Mouse (Mus musculus): Measurements from ENCODE around the gene Adap2. TPM values are rescaled to one million over a fixed set of nuclear protein-coding genes. Genes with fewer than 3 reads are reported as not detected.

The Adap2 gene
- polyA plus RNA-seq, 1 experiment from 2014 or later, result 2.7 TPM

DNA sequence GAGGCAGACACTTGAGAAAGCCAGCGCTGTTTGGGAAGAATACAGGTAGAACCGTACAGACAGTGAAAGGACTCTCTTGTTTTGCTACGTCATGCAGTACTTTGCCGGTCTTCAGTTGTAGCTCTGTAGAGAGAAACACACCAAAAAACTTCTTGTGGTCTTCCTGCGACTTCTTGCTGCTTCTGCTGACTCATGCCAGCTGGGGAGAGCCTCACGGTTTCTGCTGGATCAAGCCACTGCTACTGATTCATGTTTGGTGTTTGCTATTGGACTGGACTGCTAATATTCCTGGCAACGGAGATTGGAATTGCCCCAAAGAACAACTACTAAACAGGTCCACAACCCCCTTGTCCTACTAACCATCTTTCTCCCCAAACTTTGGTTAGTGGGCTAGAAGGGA lies 42.4 kb downstream of the Adap2 start:
- WGBS, result 89% methylated on average over 7 of the region's 7 CpGs
- no peak overlapping the region for H3K4me3 ChIP-seq (ENCODE audit: low read depth, low read length)
- no peak overlapping the region for H3K27ac ChIP-seq (replicated peaks; ENCODE audit: low read depth, low read length)
- no peaks in the 10 kb centered on the region for H3K9me3 ChIP-seq (ENCODE audit: control insufficient read depth, low read length)
- H3K4me2 ChIP-seq (ENCODE audit: low read depth, low read length), result no peak overlapping the region
- no peaks in the 10 kb centered on the region for H3K4me1 ChIP-seq (ENCODE audit: control insufficient read depth, insufficient read depth, low read length)
- DNase-seq (ENCODE audit: low spot score) (no peak), ATAC-seq (ENCODE audit: low read depth) (no peak)
- H3K27me3 ChIP-seq (replicated peaks; ENCODE audit: control insufficient read depth, insufficient read depth, low read length), result no peaks in the 10 kb centered on the region
- H3K36me3 ChIP-seq (ENCODE audit: control insufficient read depth, insufficient read depth, low read length), result peaks cover 9% of the 10 kb centered on the region
- H3K9ac ChIP-seq (ENCODE audit: low read depth, low read length), result no peak overlapping the region

- no peak overlapping the region for H3K4me2 ChIP-seq (ENCODE audit: low read depth, low read length)
- no peaks in the 10 kb centered on the region for H3K9me3 ChIP-seq (ENCODE audit: control insufficient read depth, low read length)
- ATAC-seq (ENCODE audit: low read depth), result no peak
- no peaks in the 10 kb centered on the region for H3K27me3 ChIP-seq (replicated peaks; ENCODE audit: control insufficient read depth, insufficient read depth, low read length)
- peaks cover 6% of the 10 kb centered on the region for H3K36me3 ChIP-seq (ENCODE audit: control insufficient read depth, insufficient read depth, low read length)
- no peak overlapping the region for H3K9ac ChIP-seq (ENCODE audit: low read depth, low read length)
- H3K27ac ChIP-seq (replicated peaks; ENCODE audit: low read depth, low read length), result no peak overlapping the region
- no peaks in the 10 kb centered on the region for H3K4me1 ChIP-seq (ENCODE audit: control insufficient read depth, insufficient read depth, low read length)
- no peak for DNase-seq (ENCODE audit: low spot score)
- WGBS, result 95% methylated on average over 3 of the region's 3 CpGs
- no peak overlapping the region for H3K4me3 ChIP-seq (ENCODE audit: low read depth, low read length)
Measured at GRCm38 (mm10) chr11:80199316-80199715, 45.4 kb downstream of the Adap2 start.

DNA sequence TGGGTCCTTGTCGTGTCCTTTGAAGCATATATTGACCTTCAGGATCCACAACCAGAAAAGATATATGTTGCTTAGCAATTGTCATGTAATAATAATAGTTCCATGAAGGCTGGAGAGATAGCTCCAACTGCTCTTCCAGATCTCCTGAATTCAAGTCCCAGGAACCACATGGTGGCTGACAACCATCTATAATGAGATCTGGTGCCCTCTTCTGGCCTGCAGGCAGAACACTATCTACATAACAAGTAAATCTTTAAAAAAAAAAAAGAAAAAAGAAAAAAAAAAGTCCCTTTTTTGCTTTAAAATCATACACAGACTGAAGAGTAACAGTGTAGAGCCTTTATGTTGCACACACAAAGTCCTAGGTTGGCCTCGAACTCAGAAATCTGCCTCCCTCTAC lies 45.9 kb downstream of the Adap2 start:
- Histone ChIP-seq H3K27ac (replicated peaks; ENCODE audit: low read depth, low read length) (no peak overlapping the region), H3K4me3 (ENCODE audit: low read depth, low read length) (no peak overlapping the region), H3K4me1 (ENCODE audit: control insufficient read depth, insufficient read depth, low read length) (no peaks in the 10 kb centered on the region), H3K4me2 (ENCODE audit: low read depth, low read length) (no peak overlapping the region), H3K27me3 (replicated peaks; ENCODE audit: control insufficient read depth, insufficient read depth, low read length) (no peaks in the 10 kb centered on the region), H3K9me3 (ENCODE audit: control insufficient read depth, low read length) (no peaks in the 10 kb centered on the region), H3K36me3 (ENCODE audit: control insufficient read depth, insufficient read depth, low read length) (peaks cover 2% of the 10 kb centered on the region; the same call in 1 of the 2 replicates), H3K9ac (ENCODE audit: low read depth, low read length) (no peak overlapping the region)
- WGBS, result 96% methylated on average over 2 of the region's 2 CpGs
- no peak for DNase-seq (ENCODE audit: low spot score)
- no peak for ATAC-seq (ENCODE audit: low read depth)

GRCm38 (mm10) chr11:80200326-80200725 lies 46.4 kb downstream of the Adap2 start:
- no peaks in the 10 kb centered on the region for H3K9me3 ChIP-seq (ENCODE audit: control insufficient read depth, low read length)
- DNase-seq (ENCODE audit: low spot score) (no peak), ATAC-seq (ENCODE audit: low read depth) (no peak)
- H3K27me3 ChIP-seq (replicated peaks; ENCODE audit: control insufficient read depth, insufficient read depth, low read length), result no peaks in the 10 kb centered on the region
- no peak overlapping the region for H3K27ac ChIP-seq (replicated peaks; ENCODE audit: low read depth, low read length)
- no peak overlapping the region for H3K4me2 ChIP-seq (ENCODE audit: low read depth, low read length)
- H3K4me1 ChIP-seq (ENCODE audit: control insufficient read depth, insufficient read depth, low read length), result no peaks in the 10 kb centered on the region
- no peaks in the 10 kb centered on the region for H3K36me3 ChIP-seq (ENCODE audit: control insufficient read depth, insufficient read depth, low read length)
- WGBS, result 76% methylated on average over 1 of the region's 1 CpGs
- no peak overlapping the region for H3K4me3 ChIP-seq (ENCODE audit: low read depth, low read length)
- no peak overlapping the region for H3K9ac ChIP-seq (ENCODE audit: low read depth, low read length)

GRCm38 (mm10) chr11:80202296-80202695 lies 48.4 kb downstream of the Adap2 start:
- Histone ChIP-seq H3K4me1 (ENCODE audit: control insufficient read depth, insufficient read depth, low read length) (no peaks in the 10 kb centered on the region), H3K36me3 (ENCODE audit: control insufficient read depth, insufficient read depth, low read length) (no peaks in the 10 kb centered on the region), H3K9ac (ENCODE audit: low read depth, low read length) (no peak overlapping the region), H3K27ac (replicated peaks; ENCODE audit: low read depth, low read length) (no peak overlapping the region), H3K9me3 (ENCODE audit: control insufficient read depth, low read length) (no peaks in the 10 kb centered on the region), H3K27me3 (replicated peaks; ENCODE audit: control insufficient read depth, insufficient read depth, low read length) (no peaks in the 10 kb centered on the region), H3K4me2 (ENCODE audit: low read depth, low read length) (no peak overlapping the region), H3K4me3 (ENCODE audit: low read depth, low read length) (no peak overlapping the region)
- DNase-seq (ENCODE audit: low spot score), result no peak
- ATAC-seq (ENCODE audit: low read depth), result no peak
- 68% methylated on average over 6 of the region's 6 CpGs for WGBS

GRCm38 (mm10) chr11:80204037-80204436 lies 50.1 kb downstream of the Adap2 start:
- Histone ChIP-seq H3K36me3 (ENCODE audit: control insufficient read depth, insufficient read depth, low read length) (no peaks in the 10 kb centered on the region), H3K4me2 (ENCODE audit: low read depth, low read length) (no peak overlapping the region), H3K27ac (replicated peaks; ENCODE audit: low read depth, low read length) (no peak overlapping the region), H3K4me3 (ENCODE audit: low read depth, low read length) (no peak overlapping the region), H3K27me3 (replicated peaks; ENCODE audit: control insufficient read depth, insufficient read depth, low read length) (no peaks in the 10 kb centered on the region), H3K9me3 (ENCODE audit: control insufficient read depth, low read length) (no peaks in the 10 kb centered on the region), H3K4me1 (ENCODE audit: control insufficient read depth, insufficient read depth, low read length) (no peaks in the 10 kb centered on the region), H3K9ac (ENCODE audit: low read depth, low read length) (no peak overlapping the region)
- DNase-seq (ENCODE audit: low spot score), result no peak
- no peak for ATAC-seq (ENCODE audit: low read depth)
- 61% methylated on average over 3 of the region's 3 CpGs for WGBS

DNA sequence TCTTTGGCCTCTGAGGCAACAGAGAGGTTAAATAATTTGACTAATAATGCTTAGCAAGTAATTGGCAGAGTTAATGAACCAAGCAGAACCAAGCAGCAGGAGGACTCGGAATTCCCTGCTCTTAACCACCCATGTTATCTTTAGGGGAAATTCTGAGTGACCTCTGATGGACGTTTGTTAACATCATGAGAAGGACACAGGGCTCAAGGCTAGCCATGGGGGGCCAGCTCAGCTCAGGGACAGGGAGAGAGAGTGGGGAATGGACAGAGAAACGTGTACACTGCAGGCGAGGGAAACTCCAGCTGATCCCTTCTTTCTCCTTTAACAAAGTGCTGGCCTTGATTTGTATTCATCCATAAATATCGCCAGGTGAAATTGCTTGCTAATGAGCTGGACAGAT lies 51.0 kb downstream of the Adap2 start:
- ATAC-seq (ENCODE audit: low read depth), result no peak
- Histone ChIP-seq H3K27ac (replicated peaks; ENCODE audit: low read depth, low read length) (no peak overlapping the region), H3K4me1 (ENCODE audit: control insufficient read depth, insufficient read depth, low read length) (peaks cover 2% of the 10 kb centered on the region), H3K9ac (ENCODE audit: low read depth, low read length) (no peak overlapping the region), H3K27me3 (replicated peaks; ENCODE audit: control insufficient read depth, insufficient read depth, low read length) (no peaks in the 10 kb centered on the region), H3K36me3 (ENCODE audit: control insufficient read depth, insufficient read depth, low read length) (no peaks in the 10 kb centered on the region), H3K4me2 (ENCODE audit: low read depth, low read length) (no peak overlapping the region), H3K4me3 (ENCODE audit: low read depth, low read length) (no peak overlapping the region), H3K9me3 (ENCODE audit: control insufficient read depth, low read length) (no peaks in the 10 kb centered on the region)
- no peak for DNase-seq (ENCODE audit: low spot score)
- 50% methylated on average over 5 of the region's 5 CpGs for WGBS

- Histone ChIP-seq H3K4me3 (ENCODE audit: low read depth, low read length) (peak overlapping the region; percentile 91), H3K36me3 (ENCODE audit: control insufficient read depth, insufficient read depth, low read length) (no peaks in the 10 kb centered on the region; the same call in 1 of the 2 replicates), H3K9ac (ENCODE audit: low read depth, low read length) (peak overlapping the region; percentile 94; the same call in 1 of the 2 replicates), H3K4me1 (ENCODE audit: control insufficient read depth, insufficient read depth, low read length) (peaks cover 10% of the 10 kb centered on the region), H3K9me3 (ENCODE audit: control insufficient read depth, low read length) (no peaks in the 10 kb centered on the region), H3K27me3 (replicated peaks; ENCODE audit: control insufficient read depth, insufficient read depth, low read length) (no peaks in the 10 kb centered on the region), H3K4me2 (ENCODE audit: low read depth, low read length) (0 out of 2 replicates have a peak overlapping the region, but pooled peaks have one; percentile 18), H3K27ac (replicated peaks; ENCODE audit: low read depth, low read length) (no peak overlapping the region; the same call in 1 of the 2 replicates)
- DNase-seq (ENCODE audit: low spot score) (no peak), ATAC-seq (ENCODE audit: low read depth) (peak; percentile 17; the same call in 1 of the 2 replicates)
- 36% methylated on average over 7 of the region's 7 CpGs for WGBS
Measured at GRCm38 (mm10) chr11:80208465-80208859, 54.6 kb downstream of the Adap2 start.
